In the genomic region with DNA sequence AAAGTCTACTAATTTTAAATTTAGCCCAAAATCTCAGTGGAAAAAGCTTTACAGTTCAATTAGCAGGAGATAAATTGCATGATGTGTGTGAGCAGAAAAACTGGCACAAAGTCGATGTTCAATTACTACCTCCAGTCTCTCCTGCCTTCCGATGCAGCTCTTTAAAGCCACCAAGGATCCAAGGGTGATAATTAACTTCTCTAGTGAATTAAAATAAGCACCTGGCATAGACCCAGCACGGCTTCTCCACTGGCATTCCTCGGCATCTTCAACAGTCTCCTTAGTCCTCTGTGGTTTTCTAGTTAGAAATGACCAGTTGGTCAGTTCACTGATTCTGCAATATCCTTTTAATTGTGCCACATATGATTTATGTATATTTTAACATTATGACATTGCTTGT, we compare ENCODE assay signal across 22 mouse cellular contexts.
A peak's percentile ranks its signal among the peaks of the same experiment; 100 is the strongest.
DNase-seq lines count a peak whose midpoint lies in the region; ATAC-seq and TF ChIP-seq lines count a peak whose summit lies in the region.
"Had no signal": no experiment of that assay in that cellular context is flagged by ENCODE, and none has a peak within 500 bp of the region (broad histone marks: within the 10 kb centered on the region; RNA-seq: fewer than 3 reads in every experiment).

No protein-coding gene starts in this region.

- H3K9me3 ChIP-seq in forebrain, embryonic 16.5 days (ENCODE audit: control insufficient read depth, low read length): no peaks in the 10 kb centered on the region
- no peaks in the 10 kb centered on the region for H3K9me3 ChIP-seq in forebrain, postnatal 0 days (ENCODE audit: low read length)
- H3K9me3 ChIP-seq in kidney, embryonic 16.5 days (ENCODE audit: low read length): no peaks in the 10 kb centered on the region
- H3K9me3 ChIP-seq: hindbrain, embryonic 13.5 days; limb, embryonic 15.5 days; midbrain, embryonic 15.5 days; neural tube, embryonic 13.5 days had no signal

- in situ Hi-C loops in Patski (cut with MboI; ENCODE audit: low pct_unique_long_range_greater_than_20kb): no loop called here

- no peaks in the 10 kb centered on the region for H3K36me3 ChIP-seq in forebrain, embryonic 16.5 days (ENCODE audit: control insufficient read depth, insufficient read depth)
- H3K36me3 ChIP-seq in forebrain, postnatal 0 days (ENCODE audit: insufficient read depth): no peaks in the 10 kb centered on the region
- H3K36me3 ChIP-seq in kidney, embryonic 16.5 days (ENCODE audit: insufficient read depth, low read length): 0 out of 2 replicates have a peak, but pooled peaks cover 3% of the 10 kb centered on the region
- H3K36me3 ChIP-seq: hindbrain, embryonic 13.5 days; limb, embryonic 15.5 days; midbrain, embryonic 15.5 days; neural tube, embryonic 13.5 days had no signal

- peaks cover 5% of the 10 kb centered on the region for H3K4me1 ChIP-seq in forebrain, embryonic 16.5 days (replicated peaks; ENCODE audit: control insufficient read depth, insufficient read depth, low read length)
- H3K4me1 ChIP-seq in forebrain, postnatal 0 days (ENCODE audit: insufficient read depth): peaks cover 4% of the 10 kb centered on the region; the same call in 1 of the 2 replicates
- H3K4me1 ChIP-seq in kidney, embryonic 16.5 days (ENCODE audit: insufficient read depth, low read length): no peaks in the 10 kb centered on the region
- H3K4me1 ChIP-seq: hindbrain, embryonic 13.5 days; limb, embryonic 15.5 days; neural tube, embryonic 13.5 days had no signal

- peak; percentile 36; the same call in 1 of the 2 replicates for ATAC-seq in forebrain, embryonic 16.5 days
- no peak; the same call in 1 of the 2 replicates for ATAC-seq in forebrain, postnatal 0 days
- peak; percentile 57 for ATAC-seq in Patski
- ATAC-seq in kidney, embryonic 16.5 days (ENCODE audit: low FRiP score, low TSS enrichment): peak; percentile 70
- ATAC-seq in granulocyte monocyte progenitor cell, adult 5-6 weeks (replicated peaks; ENCODE audit: poor library complexity, severe bottlenecking): no peak

- H3K4me3 ChIP-seq in forebrain, embryonic 16.5 days (replicated peaks; ENCODE audit: low read length): no peak overlapping the region
- no peak overlapping the region for H3K4me3 ChIP-seq in forebrain, postnatal 0 days (ENCODE audit: low read depth, low read length)
- H3K4me3 ChIP-seq in kidney, embryonic 16.5 days (ENCODE audit: low read length): no peak overlapping the region
- H3K4me3 ChIP-seq: heart, adult 2 months; hindbrain, embryonic 13.5 days; limb, embryonic 15.5 days; midbrain, embryonic 15.5 days; myocyte; neural tube, embryonic 13.5 days had no signal

- no peak for DNase-seq in forebrain, postnatal 0 days
- DNase-seq in Muller cell, postnatal 12 days (ENCODE audit: inconsistent ontology term): peak; percentile 35
- DNase-seq in Patski (ENCODE audit: low read depth, low spot score): peak; percentile 61
- DNase-seq in urinary bladder, adult 18-20 months (ENCODE audit: low spot score in 2 of 2): no peak
- no peak for DNase-seq in right cerebral cortex, adult 18-20 months
- DNase-seq: adrenal gland, postnatal 25 days; cerebellum, adult 18-20 months; cerebellum, postnatal 36 days; gastrocnemius, postnatal 10 days; heart, adult 2 months; heart, postnatal 36 days; lung, embryonic 14.5 days; thymus, postnatal 14 days had no signal

- no peaks in the 10 kb centered on the region for H3K27me3 ChIP-seq in forebrain, embryonic 16.5 days (replicated peaks; ENCODE audit: control insufficient read depth, insufficient read depth, low read length)
- no peaks in the 10 kb centered on the region for H3K27me3 ChIP-seq in forebrain, postnatal 0 days (ENCODE audit: insufficient read depth, low read length)
- H3K27me3 ChIP-seq in Patski: no peaks in the 10 kb centered on the region
- H3K27me3 ChIP-seq in kidney, embryonic 16.5 days (ENCODE audit: insufficient read depth, low read length): no peaks in the 10 kb centered on the region
- H3K27me3 ChIP-seq: hindbrain, embryonic 13.5 days; limb, embryonic 15.5 days; midbrain, embryonic 15.5 days; neural tube, embryonic 13.5 days had no signal

- POLR2A ChIA-PET in Patski (lab: Charles Lee): interaction anchor here (0.9 to 1.4 kb wide), 2 partner anchors 14 to 16 kb away, joined by 3 to 5 read pairs; no protein-coding TSS in a partner anchor

- no peak overlapping the region for H3K27ac ChIP-seq in forebrain, embryonic 16.5 days (ENCODE audit: low read length)
- H3K27ac ChIP-seq in forebrain, postnatal 0 days (ENCODE audit: low read depth, low read length): no peak overlapping the region
- no peak overlapping the region for H3K27ac ChIP-seq in kidney, embryonic 16.5 days (ENCODE audit: low read length)
- H3K27ac ChIP-seq: heart, adult 2 months; hindbrain, embryonic 13.5 days; limb, embryonic 15.5 days; liver, embryonic 14.5 days; midbrain, embryonic 15.5 days; neural tube, embryonic 13.5 days had no signal

- H3K4me2 ChIP-seq in forebrain, embryonic 16.5 days (ENCODE audit: low read length): no peak overlapping the region
- H3K4me2 ChIP-seq in forebrain, postnatal 0 days (ENCODE audit: low read depth): no peak overlapping the region
- H3K4me2 ChIP-seq in kidney, embryonic 16.5 days (replicated peaks; ENCODE audit: low read depth, low read length): no peak overlapping the region
- H3K4me2 ChIP-seq: hindbrain, embryonic 13.5 days; limb, embryonic 15.5 days; lung, embryonic 14.5 days; midbrain, embryonic 15.5 days; neural tube, embryonic 13.5 days had no signal

- 12% methylated on average over 4 of the region's 4 CpGs for WGBS in forebrain, embryonic 16.5 days
- WGBS in forebrain, postnatal 0 days: 12% methylated on average over 4 of the region's 4 CpGs
- WGBS in kidney, embryonic 16.5 days: 54% methylated on average over 4 of the region's 4 CpGs

- CTCF ChIA-PET in Patski (lab: Charles Lee): interaction anchor here (0.9 to 1.4 kb wide), 3 partner anchors 9 to 216 kb away, joined by 3 read pairs; no protein-coding TSS in a partner anchor

- TF ChIP-seq CTCF in forebrain, postnatal 0 days (IDR thresholded peaks at IDR 0.05; ENCODE audit: low read depth): no peak
- no peak for TF ChIP-seq CTCF in Patski (IDR thresholded peaks at IDR 0.05)

- no peak overlapping the region for H3K9ac ChIP-seq in forebrain, embryonic 16.5 days (replicated peaks; ENCODE audit: low read depth, low read length)
- no peak overlapping the region for H3K9ac ChIP-seq in forebrain, postnatal 0 days
- no peak overlapping the region for H3K9ac ChIP-seq in kidney, embryonic 16.5 days (replicated peaks; ENCODE audit: low read length)
- H3K9ac ChIP-seq: hindbrain, embryonic 13.5 days; limb, embryonic 15.5 days; liver, embryonic 14.5 days; lung, embryonic 14.5 days; midbrain, embryonic 15.5 days; neural tube, embryonic 13.5 days had no signal

Comparison
In these comparisons a context has a peak if more than half of its experiments do, and no peak if none do; other contexts are left out.
1. ATAC-seq: peak in forebrain, embryonic 16.5 days (single experiment), Patski (single experiment) and kidney, embryonic 16.5 days (single experiment); none in forebrain, postnatal 0 days (single experiment) and granulocyte monocyte progenitor cell, adult 5-6 weeks (single experiment).
2. DNase-seq: peak in Muller cell, postnatal 12 days (single experiment) and Patski (single experiment); none in forebrain, postnatal 0 days (single experiment), urinary bladder, adult 18-20 months (0 of 2) and right cerebral cortex, adult 18-20 months (single experiment).